ENCODE assay signal across 22 mouse cellular contexts in the genomic region with DNA sequence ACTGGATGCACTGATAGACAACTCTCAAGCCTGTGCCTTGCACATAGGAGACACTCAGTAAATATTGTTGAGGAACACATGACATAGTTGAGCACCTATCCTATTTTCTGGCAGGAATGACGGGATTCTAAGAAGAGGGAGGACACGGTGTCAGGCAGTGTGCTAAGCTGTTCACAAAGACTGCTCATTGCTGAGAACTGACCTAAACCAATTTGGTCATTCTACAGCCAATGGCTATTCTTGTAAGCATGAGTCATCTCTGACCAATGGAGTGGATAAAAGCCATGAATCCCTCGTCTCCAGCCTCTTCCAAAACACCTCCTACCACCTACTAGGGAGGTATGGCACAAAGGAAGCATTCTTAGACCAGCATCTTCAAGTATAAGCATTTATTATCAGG.
"Had no signal": no experiment of that assay in that cellular context is flagged by ENCODE, and none has a peak within 500 bp of the region (broad histone marks: within the 10 kb centered on the region; RNA-seq: fewer than 3 reads in every experiment).

No protein-coding gene starts in this region.

- ATAC-seq: liver, embryonic 12.5 days; liver, postnatal 0 days; lung, postnatal 0 days; midbrain, embryonic 13.5 days; midbrain, embryonic 15.5 days; midbrain, embryonic 16.5 days had no signal

- DNase-seq: left cerebral cortex, postnatal 4 days; liver; liver, embryonic 13.5 days; liver, postnatal 0 days; lung, adult 18-20 months; lung, adult 2 months; lung, embryonic 14.5 days; lung, postnatal 10 days; lung, postnatal 14 days; lung, postnatal 36 days; lung, postnatal 4 days; midbrain, embryonic 14.5 days had no signal

- H3K27me3 ChIP-seq: limb, embryonic 12.5 days; limb, embryonic 13.5 days; limb, embryonic 15.5 days; liver, embryonic 12.5 days; liver, embryonic 13.5 days; liver, embryonic 15.5 days; midbrain, embryonic 12.5 days; midbrain, embryonic 13.5 days; midbrain, embryonic 15.5 days had no signal
